Mouse (Mus musculus): Measurements from ENCODE around the gene Cmss1.

- TF ChIP-seq SRF (IDR thresholded peaks at IDR 0.05; ENCODE audit: control insufficient read depth, insufficient read length, low read depth) (no peak), MAX (IDR thresholded peaks at IDR 0.05; ENCODE audit: low read depth) (no peak), POLR2A (IDR thresholded peaks at IDR 0.05; ENCODE audit: insufficient read length, low read depth) (no peak)
Measured at GRCm38 (mm10) chr16:57303716-57304115, 302.9 kb downstream of the Cmss1 start.

Data from myocyte (in vitro differentiated cells).